Mouse (Mus musculus) forebrain, embryonic 11.5 days (tissue): ENCODE measurements around the gene Guk1. TPM values are rescaled to one million over a fixed set of nuclear protein-coding genes. Genes with fewer than 3 reads are reported as not detected.

Experiments used
- ATAC-seq: fragments of 200-750 bp; cut with Nextera tagmentation; replicated peaks from 2 replicates; pipeline ENCODE4 v1.8.0; 2017; ENCODE audit warnings: moderate TSS enrichment; ENCODE audit not compliant: low FRiP score
- DNase-seq: peaks from one replicate; pipeline ENCODE4 v3.0.0-alpha.2; 2017; ENCODE audit warnings: low spot score
- H3K27ac ChIP-seq: fragments of 300-500 bp; sonication (generic); 2 replicates; pipeline ENCODE4 v1.5.1; 2014; ENCODE audit warnings: low read depth, low read length
- H3K27me3 ChIP-seq: fragments of 300-500 bp; sonication (generic); 2 replicates; pipeline ENCODE4 v1.6.1; 2014; ENCODE audit warnings: mild to moderate bottlenecking, low read length, mixed read lengths; ENCODE audit not compliant: control insufficient read depth, insufficient read depth
- H3K36me3 ChIP-seq: fragments of 300-500 bp; sonication (generic); 2 replicates; pipeline ENCODE4 v1.6.1; 2014; ENCODE audit warnings: mild to moderate bottlenecking, low read length, moderate library complexity, mixed read lengths; ENCODE audit not compliant: control insufficient read depth, insufficient read depth
- H3K4me1 ChIP-seq: fragments of 300-500 bp; sonication (generic); replicated peaks from 2 replicates; pipeline ENCODE4 v1.6.1; 2014; ENCODE audit warnings: low read length, mixed read lengths; ENCODE audit not compliant: control insufficient read depth, insufficient read depth
- H3K4me2 ChIP-seq: fragments of 300-500 bp; sonication (generic); 2 replicates; pipeline ENCODE4 v1.6.1; 2014; ENCODE audit warnings: low read depth, mild to moderate bottlenecking, low read length, moderate library complexity, mixed read lengths; ENCODE audit not compliant: severe bottlenecking
- H3K4me3 ChIP-seq: fragments of 300-500 bp; sonication (generic); 2 replicates; pipeline ENCODE4 v1.5.1; 2014; ENCODE audit warnings: low read depth, low read length
- H3K9ac ChIP-seq: fragments of 300-500 bp; sonication (generic); 2 replicates; pipeline ENCODE4 v1.6.1; 2014; ENCODE audit warnings: low read length
- H3K9me3 ChIP-seq: fragments of 300-500 bp; sonication (generic); 2 replicates; pipeline ENCODE4 v1.6.1; 2016; ENCODE audit warnings: low read length, mixed read lengths; ENCODE audit not compliant: control insufficient read depth
- WGBS: fragments of 180-500 bp; shearing (Covaris S2); extraction: QIAGEN DNeasy Blood & Tissue Kit; methylation state at CpG from one replicate; pipeline ENCODE4 v1.1.7; 2014; 5-methylcytosine and 5-hydroxymethylcytosine counted together
- polyA plus RNA-seq: library from polyadenylated mRNA; unstranded; fragments of >200 nt; fragmentation: Nextera tagmentation; extraction: Ambion mirVana; gene quantifications from 2 replicates; pipeline ENCODE4 v1.2.1, GENCODE M21; 2014

Guk1 gene
- polyA plus RNA-seq, 1 experiment from 2014 or later, result 90.3 TPM

- 32% methylated on average over 3 of the region's 3 CpGs for WGBS
- no peaks in the 10 kb centered on the region; the same call in 1 of the 2 replicates for H3K36me3 ChIP-seq
- no peaks in the 10 kb centered on the region for H3K9me3 ChIP-seq
- H3K9ac ChIP-seq, result no peak overlapping the region
- no peaks in the 10 kb centered on the region for H3K27me3 ChIP-seq
- H3K4me1 ChIP-seq, result 0 out of 2 replicates have a peak, but pooled peaks cover 2% of the 10 kb centered on the region
- H3K27ac ChIP-seq, result no peak overlapping the region
- DNase-seq, result no peak
- no peak overlapping the region for H3K4me3 ChIP-seq
- H3K4me2 ChIP-seq, result no peak overlapping the region
- ATAC-seq, result no peak
Measured at GRCm38 (mm10) chr11:59183821-59184220, 8.2 kb downstream of the Guk1 start.

GRCm38 (mm10) chr11:59182864-59183331 is 9.1 kb downstream of the Guk1 start, which contains the start of gene Gjc2:
Gjc2 (minus strand) TSS chr11:59183213.
- Histone ChIP-seq H3K27ac (no peak within 1 kb of the TSS), H3K36me3 (no peaks in the 10 kb centered on the region; the same call in 1 of the 2 replicates), H3K4me3 (no peak within 1 kb of the TSS), H3K4me1 (0 out of 2 replicates have a peak, but pooled peaks cover 2% of the 10 kb centered on the region), H3K9me3 (no peaks in the 10 kb centered on the region), H3K4me2 (no peak within 1 kb of the TSS), H3K27me3 (peaks cover 8% of the 10 kb centered on the region), H3K9ac (no peak within 1 kb of the TSS)
- 48% methylated on average over 3 of the region's 3 CpGs for WGBS
- no peak for ATAC-seq
- no peak for DNase-seq

- no peaks in the 10 kb centered on the region for H3K36me3 ChIP-seq
- H3K4me2 ChIP-seq, result no peak overlapping the region
- H3K9me3 ChIP-seq, result no peaks in the 10 kb centered on the region
- no peaks in the 10 kb centered on the region for H3K4me1 ChIP-seq
- peaks cover 39% of the 10 kb centered on the region for H3K27me3 ChIP-seq
- ATAC-seq, result no peak
- DNase-seq, result no peak
- H3K27ac ChIP-seq, result no peak overlapping the region
- no peak overlapping the region for H3K9ac ChIP-seq
- WGBS, result 5% methylated on average over 34 of the region's 34 CpGs
- H3K4me3 ChIP-seq, result no peak overlapping the region
Measured at GRCm38 (mm10) chr11:59176921-59177320, 15.1 kb downstream of the Guk1 start.

GRCm38 (mm10) chr11:59176475-59176874 is 15.5 kb downstream of the Guk1 start:
- Histone ChIP-seq H3K27me3 (peaks cover 39% of the 10 kb centered on the region), H3K27ac (no peak overlapping the region), H3K9ac (no peak overlapping the region), H3K4me3 (no peak overlapping the region), H3K4me2 (no peak overlapping the region), H3K4me1 (no peaks in the 10 kb centered on the region), H3K9me3 (no peaks in the 10 kb centered on the region), H3K36me3 (no peaks in the 10 kb centered on the region)
- DNase-seq, result no peak
- ATAC-seq, result no peak
- 4% methylated on average over 48 of the region's 48 CpGs for WGBS

- peaks cover 39% of the 10 kb centered on the region for H3K27me3 ChIP-seq
Measured at GRCm38 (mm10) chr11:59174189-59174838, 17.7 kb downstream of the Guk1 start.

GRCm38 (mm10) chr11:59170549-59170948 is 21.5 kb downstream of the Guk1 start:
- Histone ChIP-seq H3K36me3 (no peaks in the 10 kb centered on the region), H3K9ac (no peak overlapping the region), H3K27ac (no peak overlapping the region), H3K4me3 (no peak overlapping the region), H3K27me3 (peaks cover 7% of the 10 kb centered on the region), H3K4me1 (no peaks in the 10 kb centered on the region), H3K9me3 (no peaks in the 10 kb centered on the region), H3K4me2 (no peak overlapping the region)
- ATAC-seq (no peak), DNase-seq (no peak)
- WGBS, result 79% methylated on average over 4 of the region's 4 CpGs

More at GRCm38 (mm10) chr11:59174189-59174838, 17.7 kb downstream of the Guk1 start:
- 59% methylated on average over 6 of the region's 6 CpGs for WGBS
- Histone ChIP-seq H3K4me1 (no peaks in the 10 kb centered on the region), H3K4me2 (no peak overlapping the region), H3K27ac (no peak overlapping the region), H3K9ac (no peak overlapping the region), H3K4me3 (no peak overlapping the region), H3K36me3 (no peaks in the 10 kb centered on the region), H3K9me3 (no peaks in the 10 kb centered on the region)
- DNase-seq (no peak), ATAC-seq (no peak)

GRCm38 (mm10) chr11:59169807-59170206 is 22.2 kb downstream of the Guk1 start:
- WGBS, result 76% methylated on average over 3 of the region's 3 CpGs

GRCm38 (mm10) chr11:59165616-59166241 is 26.3 kb downstream of the Guk1 start:
- Histone ChIP-seq H3K9me3 (no peaks in the 10 kb centered on the region), H3K36me3 (no peaks in the 10 kb centered on the region), H3K4me3 (no peak overlapping the region), H3K4me1 (peaks cover 2% of the 10 kb centered on the region; the same call in 1 of the 2 replicates), H3K9ac (no peak overlapping the region), H3K27me3 (no peaks in the 10 kb centered on the region), H3K4me2 (no peak overlapping the region), H3K27ac (no peak overlapping the region)
- ATAC-seq (no peak), DNase-seq (no peak)
- 49% methylated on average over 2 of the region's 2 CpGs for WGBS

More at GRCm38 (mm10) chr11:59169807-59170206, 22.2 kb downstream of the Guk1 start:
- Histone ChIP-seq H3K4me1 (no peaks in the 10 kb centered on the region), H3K27me3 (no peaks in the 10 kb centered on the region; the same call in 1 of the 2 replicates), H3K36me3 (no peaks in the 10 kb centered on the region), H3K4me3 (no peak overlapping the region), H3K9ac (no peak overlapping the region), H3K9me3 (no peaks in the 10 kb centered on the region), H3K4me2 (no peak overlapping the region), H3K27ac (no peak overlapping the region)
- DNase-seq, result no peak
- no peak for ATAC-seq
